Mouse (Mus musculus): ENCODE measurements around the gene 4632433K11Rik. TPM values are rescaled to one million over a fixed set of nuclear protein-coding genes. Genes with fewer than 3 reads are reported as not detected.
"Not testable (repeated sequence)": the region's sequence is repeated elsewhere in the genome, so short reads cannot be mapped to it uniquely, and the experiment has no call there.

Gene 4632433K11Rik
- not detected for total RNA-seq (2021)
- long read RNA-seq, experiment 1, result 0 reads
- long read RNA-seq, experiment 2, result 0 reads

DNA sequence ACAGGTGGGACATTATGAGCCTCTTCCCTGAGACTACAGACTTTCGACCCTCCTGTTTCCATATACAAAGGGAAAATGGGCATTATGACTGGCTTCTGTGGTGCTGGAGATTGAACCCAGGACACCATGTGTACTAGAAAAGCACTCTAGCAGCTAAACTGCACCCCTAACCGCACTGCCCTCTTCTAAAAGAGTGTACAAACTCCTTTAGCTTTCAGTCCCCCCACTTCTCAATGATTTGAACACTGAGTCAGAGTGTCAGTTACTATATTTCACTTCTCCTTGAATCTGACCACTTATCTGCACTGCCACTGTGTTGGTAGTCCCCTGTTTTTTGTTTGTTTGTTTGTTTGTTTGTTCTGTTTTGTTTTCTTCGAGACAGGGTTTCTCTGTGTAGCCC lies at the start of gene 4632433K11Rik:
4632433K11Rik (plus strand) TSS at position 301 of the 400 bp plus-strand sequence.
- no peak for DNase-seq (ENCODE audit: low spot score in 2 of 2)

DNA sequence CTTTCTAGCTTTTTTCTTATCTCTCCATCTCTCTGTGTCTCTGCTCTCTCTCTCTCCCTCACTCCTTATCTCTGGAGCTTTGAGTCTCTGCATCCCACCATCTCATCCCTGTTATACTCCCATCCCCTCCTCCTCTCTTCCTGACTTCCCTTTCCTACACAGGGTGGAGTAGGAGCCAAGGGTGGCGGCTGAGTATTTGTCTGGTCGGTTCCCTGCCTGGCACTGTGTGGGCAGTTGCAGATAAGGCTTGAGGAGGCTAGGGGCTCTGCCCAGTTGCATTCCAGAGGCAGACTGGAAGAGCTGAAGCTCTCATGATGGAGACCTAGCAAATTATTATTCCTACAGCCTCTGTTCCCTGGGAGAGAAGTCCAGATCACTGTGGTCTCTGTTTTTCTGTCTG lies 45.7 kb upstream of the 4632433K11Rik start:
- no peak for DNase-seq (ENCODE audit: low spot score in 2 of 2)

DNA sequence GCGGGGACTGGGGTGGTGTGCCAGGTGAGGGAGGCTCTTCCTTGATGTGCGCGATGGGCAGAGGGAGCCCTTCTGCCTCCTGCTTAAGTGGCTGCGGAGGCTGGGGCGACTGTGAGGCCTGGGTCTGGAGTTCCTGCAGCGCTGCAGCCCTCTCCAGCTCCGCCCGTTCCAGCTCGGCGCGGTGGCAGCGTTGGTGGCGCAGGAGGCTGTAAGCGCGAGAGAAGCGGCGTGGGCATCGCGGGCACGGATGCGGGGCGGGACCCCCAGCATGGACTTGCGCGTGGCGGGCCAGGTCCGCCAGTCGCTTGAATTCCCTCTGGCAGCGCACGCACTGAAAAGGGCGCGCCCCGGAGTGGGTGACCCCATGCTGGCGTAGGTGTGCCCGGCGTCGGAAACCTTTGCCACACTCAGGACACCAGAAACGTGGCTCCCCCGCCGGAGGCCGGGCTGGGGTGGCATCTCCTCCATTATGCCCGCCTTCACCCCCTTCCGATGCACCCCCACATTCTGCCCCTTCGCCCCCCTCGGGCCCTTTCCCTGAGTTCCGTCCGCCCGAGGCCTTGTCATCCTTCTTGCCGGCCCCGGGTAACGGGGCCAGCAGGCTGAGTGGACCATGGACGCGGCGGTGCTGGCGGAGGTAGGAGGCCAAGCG lies 40.4 kb upstream of the 4632433K11Rik start:
- no peak for DNase-seq (ENCODE audit: low spot score in 2 of 2)

DNA sequence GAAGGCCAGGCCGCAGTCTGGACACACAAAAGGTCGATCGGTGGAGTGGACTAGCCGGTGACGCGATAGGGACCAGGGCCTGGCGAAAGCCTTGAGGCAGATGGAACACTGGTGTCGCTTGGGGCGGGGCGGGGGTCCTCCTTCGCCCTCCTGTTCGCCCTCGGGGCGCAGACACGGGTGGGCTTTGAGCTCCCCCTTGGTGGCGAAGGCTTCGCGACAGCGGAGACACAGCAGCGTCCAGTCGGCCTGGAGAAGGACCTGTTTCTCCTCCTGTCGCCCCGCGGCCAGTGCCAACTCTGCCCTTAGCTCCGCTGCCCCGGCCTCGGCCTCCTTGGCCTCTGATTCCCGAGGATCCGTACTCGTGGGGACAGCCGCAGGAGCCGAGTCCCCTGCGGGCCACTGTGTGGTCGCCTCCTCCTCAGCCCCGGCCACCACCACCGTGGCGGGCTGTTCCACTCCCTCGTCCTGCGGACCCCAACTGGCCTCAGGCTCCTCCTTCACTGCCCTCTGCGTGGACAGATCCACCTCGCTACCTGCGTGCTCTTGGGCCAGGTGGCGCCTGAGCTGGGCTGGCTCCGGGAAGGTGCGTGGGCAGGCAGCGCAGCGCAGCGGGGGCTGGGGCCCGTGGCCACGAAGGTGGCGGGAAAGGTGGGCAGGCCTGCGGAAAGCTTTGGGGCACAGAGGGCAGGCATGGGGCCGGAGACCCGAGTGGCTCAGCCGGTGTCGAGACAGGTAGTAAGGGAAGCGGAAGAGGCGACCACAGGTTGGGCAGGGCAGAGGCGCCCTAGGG lies 39.7 kb upstream of the 4632433K11Rik start:
- no peak for DNase-seq (ENCODE audit: low spot score in 2 of 2)

DNA sequence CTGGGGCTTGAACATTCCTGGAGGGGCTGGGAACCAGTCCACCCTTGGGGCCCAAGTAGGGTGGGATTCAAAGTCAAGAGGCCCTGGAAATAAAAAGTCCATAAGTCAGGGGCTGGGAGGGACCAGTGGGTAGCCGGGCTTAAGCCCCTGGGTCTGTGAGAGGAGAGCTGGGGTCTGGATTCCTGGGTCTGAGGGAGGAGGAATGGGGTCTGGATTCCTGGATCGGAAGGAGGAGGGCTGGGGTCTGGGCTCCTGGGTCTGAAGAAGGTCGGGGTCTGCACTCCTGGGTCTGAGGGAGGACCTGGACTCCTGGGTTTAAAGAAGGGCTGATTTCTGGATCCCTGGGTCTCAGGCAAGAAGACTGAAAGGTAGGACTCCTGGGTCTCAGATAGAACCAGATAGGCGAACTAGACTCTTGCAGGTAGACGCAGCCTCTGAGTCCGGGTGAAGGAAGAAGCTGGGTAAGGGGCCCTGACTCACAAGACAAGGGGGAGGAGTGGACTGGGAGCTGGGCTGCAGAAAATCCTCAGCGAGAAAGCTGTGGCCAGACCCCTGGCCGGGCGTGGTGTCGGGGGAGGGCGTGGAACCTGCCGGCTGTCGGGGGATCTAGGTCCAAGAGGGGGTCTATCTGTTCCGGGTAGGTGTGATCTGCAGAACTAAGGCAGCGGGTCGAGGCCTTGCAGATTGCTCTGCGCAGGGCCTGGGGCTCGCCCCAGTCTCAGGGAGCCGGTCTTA lies 38.5 kb upstream of the 4632433K11Rik start:
- peak in 1 of 2 experiments; percentile 28 for DNase-seq (ENCODE audit: low spot score in 2 of 2)

DNA sequence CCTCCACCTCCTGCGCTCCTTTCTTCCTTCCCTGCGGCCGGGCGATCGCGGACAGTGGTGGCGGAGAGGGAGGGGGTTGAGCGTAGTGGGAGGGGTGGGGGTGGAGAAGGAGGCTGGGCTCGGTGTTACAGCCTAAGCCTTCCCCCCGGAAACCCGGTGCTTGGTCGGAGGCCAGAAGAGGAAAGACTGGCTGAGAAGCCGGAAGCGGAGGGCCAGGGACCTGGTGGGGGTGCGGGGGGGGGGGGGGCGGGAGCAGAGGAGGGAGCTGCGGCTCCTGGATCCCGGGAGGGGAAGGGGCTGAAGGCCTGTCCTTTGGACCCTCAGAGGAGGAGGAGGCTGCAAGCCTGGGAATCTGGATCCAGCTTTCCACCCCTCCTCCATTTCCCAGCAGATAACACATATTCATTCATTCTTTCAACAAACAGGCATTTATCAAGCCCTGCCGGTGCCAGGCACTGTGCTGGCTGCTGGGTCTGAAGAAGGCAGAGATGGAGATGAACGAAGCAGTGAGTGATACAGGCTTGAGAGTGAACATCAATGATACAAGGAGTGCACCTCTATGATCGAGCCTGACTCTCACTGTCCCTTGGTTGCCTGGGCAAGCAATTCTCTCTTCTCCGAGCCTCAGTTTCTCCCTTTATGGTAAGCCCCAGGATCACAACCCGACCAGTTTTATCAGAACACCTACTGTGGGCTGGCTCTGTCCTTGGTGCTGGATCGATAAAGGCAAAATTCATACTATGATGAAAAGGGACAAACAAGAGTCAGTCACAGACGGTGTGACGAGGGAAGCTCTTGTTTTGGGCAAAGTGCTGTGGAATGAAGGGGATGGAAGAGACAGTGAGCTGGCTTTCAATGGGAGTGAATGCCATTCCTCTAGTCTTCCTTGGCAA lies 37.7 kb upstream of the 4632433K11Rik start, which contains the start of gene Zfp579:
Zfp579 (minus strand) TSS at position 156 of the 893 bp plus-strand sequence.
- peak; percentile 93 to 95 for DNase-seq (ENCODE audit: low spot score in 2 of 2)

DNA sequence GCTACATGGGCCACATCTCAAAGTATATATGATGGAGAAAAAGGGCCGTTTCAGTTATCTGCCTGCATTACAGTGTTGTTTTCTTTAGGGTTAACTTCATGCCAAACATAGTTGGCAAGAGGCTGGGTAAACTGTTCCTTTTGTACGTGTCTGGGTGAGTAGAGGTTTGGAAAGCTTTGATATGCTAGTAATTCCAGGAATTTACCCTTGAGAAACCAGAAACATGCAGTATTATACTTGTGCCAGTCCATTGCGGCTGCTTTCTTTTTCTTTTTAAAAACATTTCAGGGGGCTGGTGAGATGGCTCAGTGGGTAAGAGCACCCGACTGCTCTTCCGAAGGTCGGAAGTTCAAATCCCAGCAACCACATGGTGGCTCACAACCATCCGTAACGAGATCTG lies 37.0 kb upstream of the 4632433K11Rik start:
- no peak for DNase-seq (ENCODE audit: low spot score in 2 of 2)

DNA sequence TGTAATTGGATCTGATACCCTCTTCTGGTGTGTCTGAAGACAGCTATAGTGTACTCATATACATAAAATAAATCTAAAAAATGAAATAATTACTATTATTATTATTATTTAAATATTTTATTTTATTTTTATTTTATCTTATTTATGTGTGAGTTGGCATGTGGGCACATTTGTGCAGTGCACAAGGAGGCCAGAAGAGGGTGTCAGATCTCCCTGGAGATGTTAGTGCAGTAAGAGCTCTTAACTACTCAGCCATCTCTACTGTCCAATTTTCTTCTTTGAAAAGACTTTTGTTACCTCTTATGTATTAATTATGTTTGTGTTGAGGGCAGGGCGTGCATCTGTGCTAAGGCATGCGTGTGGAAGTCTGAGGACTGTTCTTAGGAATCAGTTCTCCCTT lies 34.0 kb upstream of the 4632433K11Rik start:
- DNase-seq (ENCODE audit: low spot score in 2 of 2), result no peak

DNA sequence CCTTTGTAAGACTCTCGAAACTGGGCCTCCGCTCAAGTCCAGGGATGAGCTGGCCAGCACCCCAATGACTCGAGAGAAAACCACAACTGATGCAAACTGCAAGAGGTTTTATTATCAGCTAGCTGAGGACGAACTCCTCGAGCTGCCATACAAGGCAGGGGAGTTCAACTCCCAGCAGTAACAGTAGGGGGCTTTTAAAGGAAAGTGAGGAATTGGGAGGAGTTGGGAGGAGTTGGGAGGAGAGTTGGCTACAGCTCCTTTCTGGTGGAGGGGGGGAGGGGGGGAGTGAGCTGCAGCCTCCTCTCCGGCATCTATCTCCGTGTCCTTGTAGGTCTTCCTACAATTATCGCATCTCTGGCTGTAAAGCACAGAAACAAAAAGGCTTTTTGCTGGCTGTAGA lies 31.0 kb upstream of the 4632433K11Rik start:
- DNase-seq (ENCODE audit: low spot score in 2 of 2), result not testable (repeated sequence)

DNA sequence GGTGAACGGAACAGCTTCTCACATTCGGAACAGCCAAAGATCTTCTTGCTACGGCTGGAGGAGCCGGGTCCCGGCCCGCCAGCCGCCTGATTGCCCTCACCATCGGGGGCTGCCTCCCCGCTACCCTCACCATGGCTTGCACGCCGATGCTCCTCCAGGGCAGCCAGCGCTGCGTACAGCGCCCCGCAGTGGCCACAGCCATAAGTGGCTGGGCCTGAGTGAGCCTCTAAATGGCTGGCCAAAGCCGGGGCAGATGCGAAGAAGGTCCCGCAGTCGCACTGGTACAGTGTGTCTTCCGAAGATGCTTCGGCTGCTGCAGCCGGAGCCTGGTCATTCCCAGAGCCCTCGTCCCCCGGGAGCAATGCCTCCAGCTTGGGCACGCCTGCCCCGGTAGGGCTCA lies 25.7 kb upstream of the 4632433K11Rik start:
- no peak for DNase-seq (ENCODE audit: low spot score in 2 of 2)

DNA sequence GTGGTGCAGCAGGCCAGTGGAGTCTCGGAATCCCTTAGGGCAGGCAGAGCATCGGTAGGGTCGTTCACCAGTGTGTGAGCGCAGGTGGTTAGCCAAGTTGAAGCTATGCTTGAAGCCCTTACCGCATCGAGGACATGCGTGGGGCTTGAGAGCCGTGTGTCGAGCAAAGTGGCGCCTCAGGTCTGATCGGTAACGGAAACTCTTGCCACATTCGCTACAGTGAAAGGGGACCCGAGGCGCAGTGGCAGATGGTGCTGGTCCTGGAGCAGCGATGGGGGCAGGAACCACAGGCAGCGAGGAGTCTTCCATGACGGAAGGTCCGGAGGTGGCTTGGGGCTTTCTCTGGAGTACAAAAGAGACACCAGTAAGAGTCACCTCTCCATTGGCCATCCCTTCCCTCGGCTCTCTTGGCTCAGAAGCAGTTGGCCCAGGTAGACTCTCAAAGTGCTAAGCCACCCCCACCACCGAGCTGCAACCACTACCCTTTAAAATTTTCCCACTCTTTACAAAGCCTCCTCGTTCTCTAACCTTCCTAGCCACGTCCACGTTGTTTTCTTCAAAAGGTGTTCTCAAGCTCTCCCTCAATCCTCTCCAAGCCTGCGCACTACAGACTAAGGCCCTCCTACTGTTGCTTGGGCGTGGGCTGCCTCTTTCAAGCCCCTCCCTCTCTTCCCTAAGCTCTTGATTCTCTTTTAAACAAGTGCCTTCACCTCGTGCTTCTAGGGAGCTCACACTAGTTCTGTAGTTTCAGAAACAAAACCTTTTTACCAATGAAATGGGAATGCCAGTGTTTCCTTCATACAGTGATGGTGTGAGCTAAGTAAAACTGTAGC lies 21.0 kb upstream of the 4632433K11Rik start:
- no peak for DNase-seq (ENCODE audit: low spot score in 2 of 2)

DNA sequence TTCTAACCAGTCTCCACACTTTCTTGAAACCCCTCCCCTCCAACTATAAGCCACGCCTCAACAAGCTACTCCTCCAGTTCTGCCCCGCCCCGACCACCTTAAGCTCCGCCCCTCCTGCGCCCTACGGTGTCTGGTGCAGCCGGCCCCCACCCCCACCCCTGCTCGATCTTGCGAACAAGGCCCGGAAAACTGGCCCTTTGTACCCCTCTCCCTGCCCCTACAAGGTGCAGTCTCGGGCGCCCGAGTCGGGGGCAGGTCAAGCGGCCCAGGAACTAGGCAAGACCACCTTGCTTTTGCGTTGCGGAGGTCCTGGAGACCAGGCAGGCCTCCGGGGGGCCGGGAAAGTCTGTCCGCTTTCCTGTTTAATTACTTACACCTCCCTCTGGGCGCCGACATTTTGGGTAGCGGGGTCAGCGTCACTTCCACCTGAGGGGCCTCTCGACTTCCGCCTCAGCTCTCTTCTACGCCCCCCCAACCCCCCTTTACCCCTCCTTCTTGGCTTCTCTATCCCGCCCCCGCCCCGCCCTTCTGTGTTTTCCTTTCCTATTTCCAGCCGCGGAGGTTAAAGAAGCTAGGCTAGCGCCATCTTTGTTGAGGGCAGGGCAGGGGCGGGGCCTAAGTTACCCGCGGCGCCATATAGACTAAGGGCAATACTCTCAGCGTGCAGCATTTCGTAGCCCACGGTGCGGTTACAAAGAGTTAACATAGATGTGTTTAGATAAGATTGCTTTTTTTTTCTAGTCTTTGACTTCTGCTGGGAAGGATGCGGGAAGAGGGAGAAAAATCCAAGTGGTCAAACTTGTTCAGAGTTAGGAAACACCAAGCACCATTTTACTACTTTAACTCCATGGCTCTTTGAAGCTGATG lies 19.4 kb upstream of the 4632433K11Rik start, which contains the start of the genes Zfp524 and Fiz1:
Zfp524 (plus strand) TSS at position 165 of the 867 bp plus-strand sequence.
Fiz1 (minus strand) TSS at position 447 of the 867 bp plus-strand sequence.
- peak; percentile 95 to 96 for DNase-seq (ENCODE audit: low spot score in 2 of 2)

DNA sequence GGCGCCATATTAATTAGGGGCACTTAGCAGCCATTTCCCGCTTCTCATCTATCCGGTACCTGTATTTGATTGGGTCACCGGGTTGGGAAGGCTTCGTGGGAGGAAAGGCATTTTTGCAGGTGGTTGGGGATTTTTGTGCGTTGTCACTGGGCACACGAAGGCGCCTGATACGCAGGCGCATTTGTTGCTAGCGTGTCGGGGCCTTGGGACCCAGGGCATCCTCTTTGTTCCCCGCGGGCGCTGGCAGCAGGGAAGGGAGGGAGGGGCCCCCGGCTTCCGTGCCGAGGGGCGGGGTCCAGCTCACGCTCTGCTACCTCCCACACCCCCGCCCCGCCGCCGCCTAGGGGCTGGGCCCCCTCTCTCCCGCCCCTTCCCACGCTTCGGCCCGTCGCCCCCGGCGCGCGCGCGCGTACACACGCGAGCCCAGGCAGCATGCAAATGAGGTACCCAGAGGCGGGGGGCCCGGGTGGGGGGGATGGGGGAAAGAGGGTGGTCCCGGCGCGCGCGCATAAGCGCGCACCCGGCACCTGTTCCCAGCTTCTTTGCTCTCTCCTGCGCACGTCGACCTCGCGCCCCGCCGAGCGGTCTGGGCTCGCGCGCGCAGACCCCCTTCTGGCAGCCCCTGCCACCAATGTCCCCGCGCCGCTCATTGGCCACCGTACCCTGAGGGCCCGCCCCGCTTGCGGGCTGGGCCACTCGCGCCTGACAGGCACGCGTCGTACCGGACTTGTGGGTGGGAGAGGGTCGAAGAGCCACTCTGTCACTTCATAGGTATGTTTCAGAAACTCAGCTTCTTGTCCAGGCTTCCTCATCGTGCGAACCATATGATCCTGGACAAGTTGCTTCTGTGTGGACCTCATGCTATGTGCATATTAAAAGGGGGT lies 18.6 kb upstream of the 4632433K11Rik start, which contains the start of gene Gm44973:
Gm44973 (plus strand) TSS at position 379 of the 884 bp plus-strand sequence.
- DNase-seq (ENCODE audit: low spot score in 2 of 2), result peak; percentile 95 to 97

DNA sequence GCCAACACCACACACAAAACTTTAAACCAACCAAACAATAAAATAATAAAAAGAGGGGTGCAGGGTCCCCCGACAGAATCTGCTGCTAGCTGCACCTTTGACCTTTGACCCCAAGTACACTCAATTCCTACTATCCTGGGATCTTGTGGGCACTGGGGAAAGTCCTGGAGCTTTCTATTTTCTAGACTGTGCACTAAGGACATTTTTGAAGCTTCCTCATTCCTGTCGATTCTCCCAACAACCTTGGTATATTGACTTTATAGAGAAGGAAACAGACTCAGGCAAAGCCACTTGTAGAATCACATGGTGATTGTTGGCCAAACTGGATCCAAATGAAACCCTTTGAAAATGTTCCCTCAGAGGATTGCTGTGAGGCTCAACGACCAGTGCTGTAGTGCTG lies 17.9 kb upstream of the 4632433K11Rik start:
- DNase-seq (ENCODE audit: low spot score in 2 of 2), result no peak

DNA sequence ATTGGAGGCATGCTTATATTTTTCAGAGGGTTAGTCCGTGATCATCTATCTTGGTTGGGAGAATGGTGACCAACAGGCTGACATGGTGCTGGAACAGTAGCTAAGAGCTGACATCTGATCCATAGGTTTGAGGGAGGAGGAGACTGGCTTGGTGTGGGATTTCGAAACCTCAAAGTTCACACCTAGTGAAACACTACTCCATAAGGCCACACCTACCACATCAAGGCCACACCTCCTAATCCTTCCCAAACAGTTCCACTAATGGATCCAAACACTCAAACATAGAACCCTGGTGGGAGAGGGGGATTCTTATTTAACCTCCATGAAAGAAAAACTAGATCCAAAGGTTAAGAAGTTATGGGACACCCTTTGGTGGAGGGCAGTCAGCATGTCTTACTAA lies 17.0 kb upstream of the 4632433K11Rik start:
- DNase-seq (ENCODE audit: low spot score in 2 of 2), result no peak

DNA sequence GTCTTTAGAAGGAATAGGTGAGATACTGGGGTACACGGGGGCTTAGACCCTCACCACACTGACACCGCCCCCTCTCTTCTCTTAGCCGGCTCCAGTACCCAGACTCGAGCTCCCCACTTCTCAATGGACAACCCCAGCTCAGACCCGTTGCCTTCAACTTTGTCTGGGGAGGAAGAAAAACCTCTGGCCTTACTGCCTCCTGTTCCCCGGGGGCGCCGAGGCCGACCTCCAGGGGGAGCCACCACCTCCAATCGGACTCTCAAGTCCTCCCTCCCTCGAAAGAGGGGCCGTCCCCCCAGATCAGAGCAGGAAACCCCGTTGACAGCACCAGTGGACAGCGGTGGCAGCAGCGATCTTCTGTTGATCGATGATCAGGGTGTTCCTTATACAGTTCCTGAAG lies 16.6 kb upstream of the 4632433K11Rik start:
- no peak for DNase-seq (ENCODE audit: low spot score in 2 of 2)

DNA sequence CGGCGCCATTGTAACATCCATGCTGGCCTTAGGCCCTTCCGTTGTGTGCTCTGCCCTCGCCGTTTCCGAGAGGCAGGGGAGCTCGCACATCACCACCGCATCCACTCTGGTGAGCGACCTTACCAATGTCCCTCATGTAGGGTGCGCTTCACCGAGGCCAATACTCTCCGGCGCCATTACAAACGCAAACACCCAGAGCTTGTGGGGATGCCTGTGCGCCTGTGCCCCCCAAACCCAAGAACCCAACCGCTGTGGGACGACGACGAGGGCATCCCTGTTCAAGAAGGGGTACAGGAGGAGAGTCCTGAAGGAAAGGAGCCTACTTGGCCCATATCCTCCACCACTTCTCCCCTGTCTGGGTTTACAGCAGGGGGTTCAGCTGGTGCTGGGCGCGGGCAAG lies 16.0 kb upstream of the 4632433K11Rik start:
- DNase-seq (ENCODE audit: low spot score in 2 of 2), result no peak
